Mouse (Mus musculus) liver, adult 2 months (tissue): Measurements from ENCODE around the gene Atoh8.

Experiments
- CTCF ChIP-seq: fragments of 200-500 bp; IDR thresholded peaks from 2 replicates; pipeline ENCODE4 v1.5.1; 2011; ENCODE audit warnings: low read depth, low read length, control low read depth
- POLR2A ChIP-seq: fragments of 200-500 bp; IDR thresholded peaks from 2 replicates; pipeline ENCODE4 v1.6.1; 2011; ENCODE audit warnings: low read length, control low read depth; ENCODE audit not compliant: insufficient read depth; ENCODE audit errors: extremely low read depth

DNA sequence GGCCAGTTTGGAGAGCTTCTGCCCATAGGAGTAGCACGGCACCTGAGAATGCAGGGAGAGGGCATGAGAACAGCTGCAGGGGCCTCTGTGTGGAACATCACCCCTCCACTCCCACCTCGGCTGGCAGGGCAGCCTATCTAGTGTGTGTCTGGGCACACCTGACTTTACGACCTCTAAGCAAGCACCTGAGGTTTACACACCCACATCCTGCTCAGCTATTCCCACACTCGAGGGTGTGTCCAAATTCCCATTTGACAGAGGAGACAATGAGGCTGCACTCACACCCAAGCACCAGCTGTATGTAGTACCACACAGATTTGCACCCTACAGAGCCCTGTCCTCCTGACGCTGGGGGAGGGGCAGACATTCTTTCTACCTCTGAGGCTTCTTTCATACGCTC is 11.5 kb downstream of the Atoh8 start:
- TF ChIP-seq POLR2A (no peak), CTCF (no peak)
